Mouse (Mus musculus) T-helper 17 cell (primary cell): Measurements from ENCODE around the gene Smurf2.

Experiments used
- in situ Hi-C, 2 experiments: fragments of 300-600 bp; cut with MboI, MseI; formaldehyde crosslinking; loops; 1 replicate in 1 of 2; 2 replicates in 1 of 2; pipeline ENCODE4 v1.15.1; 2025; ENCODE audit warnings: high pct_unique_total_duplicates in 2 of 2

Smurf2 gene

DNA sequence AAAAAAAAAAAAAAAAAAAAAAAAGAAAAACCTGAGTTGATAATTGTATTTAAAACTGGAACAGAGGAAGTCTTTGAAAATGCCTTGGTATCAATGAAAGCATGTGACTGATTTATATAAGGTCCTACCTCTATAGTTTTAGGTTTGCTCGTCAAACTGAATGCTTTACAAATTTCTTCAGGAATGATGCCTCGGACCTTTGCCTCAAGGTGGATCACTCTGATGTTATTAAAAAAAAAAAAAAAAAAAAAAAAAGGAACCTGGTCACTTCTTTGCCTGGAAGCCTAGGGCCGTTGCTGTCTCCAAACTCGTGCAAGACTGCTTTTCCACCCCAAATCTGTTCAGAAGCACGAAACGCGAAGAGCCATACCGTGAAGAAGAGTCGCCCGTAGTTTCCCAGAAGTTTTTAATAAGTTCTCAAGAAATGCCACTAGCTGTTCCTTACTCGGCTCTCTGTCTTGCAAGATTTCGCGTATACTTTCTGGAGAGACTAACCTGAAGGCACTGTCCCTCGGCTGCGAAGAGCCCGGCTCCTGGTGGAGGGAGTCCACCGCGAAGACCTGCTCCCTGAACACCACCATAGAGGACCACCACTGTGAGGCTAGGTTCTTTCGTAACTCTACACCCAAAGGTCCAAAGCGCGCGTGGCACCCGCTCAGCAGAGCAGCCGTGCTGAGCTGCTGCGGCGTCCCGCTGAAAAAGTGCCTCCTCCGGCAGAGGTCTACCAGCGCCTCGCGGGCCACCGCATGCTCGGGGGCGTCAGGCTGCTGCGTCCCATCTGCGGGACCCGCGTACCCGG, 141.7 kb downstream of the Smurf2 start:
- in situ Hi-C loops, result no loop called here

DNA sequence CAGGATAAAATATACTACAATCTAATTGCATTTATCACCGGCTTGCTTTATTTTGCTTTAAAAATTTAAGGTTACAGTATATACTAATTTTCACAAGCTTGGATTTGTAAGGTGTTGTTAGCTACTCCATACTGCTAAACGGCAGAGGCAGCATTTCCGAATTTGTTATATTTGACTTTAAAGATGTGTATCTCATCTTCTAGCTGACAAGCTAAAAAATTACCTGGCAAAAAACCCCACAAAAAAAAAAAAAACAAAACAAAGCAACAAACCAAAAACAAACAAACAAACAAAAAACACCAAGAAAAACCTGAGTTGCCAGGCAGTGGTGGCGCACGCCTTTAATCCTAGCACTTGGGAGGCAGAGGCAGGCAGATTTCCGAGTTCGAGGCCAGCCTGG, 142.4 kb downstream of the Smurf2 start:
- in situ Hi-C loops, result no loop called here

DNA sequence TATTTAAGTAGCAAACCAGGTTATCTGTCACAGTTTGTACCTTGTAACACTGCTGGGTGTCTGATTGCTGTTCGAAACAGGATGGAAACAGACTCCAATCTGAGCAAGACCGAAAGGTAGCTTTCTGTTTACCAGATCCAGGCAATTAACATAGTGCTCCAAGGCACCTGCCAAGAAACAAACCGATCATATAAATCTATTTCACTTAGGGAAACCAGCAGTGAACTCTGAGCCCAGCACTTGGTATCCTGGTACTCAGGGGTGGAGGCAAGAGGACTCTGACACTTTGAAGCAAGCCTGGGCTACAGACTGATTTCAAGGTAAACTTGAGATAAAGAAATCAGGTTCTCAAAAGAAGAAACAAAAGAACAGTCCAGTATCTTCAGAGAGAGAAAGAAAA, 143.1 kb downstream of the Smurf2 start:
- in situ Hi-C loops, result no loop called here

DNA sequence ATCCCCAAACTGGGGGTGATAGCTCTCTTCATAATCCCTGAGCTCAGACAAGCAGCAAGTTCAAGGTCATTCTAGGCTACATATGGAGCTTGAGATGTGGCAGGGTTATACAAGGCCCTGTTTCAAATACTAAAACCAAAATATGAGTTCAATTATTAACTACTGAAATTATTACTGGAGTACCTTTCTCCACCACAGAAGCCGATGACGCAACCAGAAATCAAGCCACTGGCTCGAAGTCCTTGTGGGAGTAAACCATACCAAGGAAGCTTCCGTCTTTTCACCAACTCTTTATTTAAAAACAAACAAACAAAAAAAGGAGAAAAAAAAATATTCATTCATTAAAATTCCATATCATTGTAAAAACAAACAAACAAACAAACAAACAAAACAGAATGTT, 143.6 kb downstream of the Smurf2 start:
- in situ Hi-C loops, result no loop called here

DNA sequence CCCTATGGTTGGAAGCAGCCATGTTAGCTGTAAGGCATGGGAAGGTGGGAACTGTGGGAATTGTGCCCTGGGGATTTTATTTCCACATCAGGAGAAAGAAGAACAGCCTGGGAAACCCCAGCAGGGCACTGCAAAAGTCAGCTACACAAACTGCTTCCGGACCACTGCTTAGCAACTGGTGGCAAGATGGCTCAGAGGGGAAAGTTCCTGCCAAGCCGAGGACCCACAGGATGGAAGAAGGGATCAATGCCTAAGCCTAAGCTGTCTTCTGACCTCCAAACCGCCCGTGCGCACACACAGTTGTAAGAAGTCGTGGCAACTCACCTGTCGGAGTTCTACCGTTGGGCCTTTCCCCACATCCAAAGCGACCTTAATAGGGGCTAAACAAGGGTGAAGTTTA, 147.5 kb downstream of the Smurf2 start:
- in situ Hi-C loops, result no loop called here

DNA sequence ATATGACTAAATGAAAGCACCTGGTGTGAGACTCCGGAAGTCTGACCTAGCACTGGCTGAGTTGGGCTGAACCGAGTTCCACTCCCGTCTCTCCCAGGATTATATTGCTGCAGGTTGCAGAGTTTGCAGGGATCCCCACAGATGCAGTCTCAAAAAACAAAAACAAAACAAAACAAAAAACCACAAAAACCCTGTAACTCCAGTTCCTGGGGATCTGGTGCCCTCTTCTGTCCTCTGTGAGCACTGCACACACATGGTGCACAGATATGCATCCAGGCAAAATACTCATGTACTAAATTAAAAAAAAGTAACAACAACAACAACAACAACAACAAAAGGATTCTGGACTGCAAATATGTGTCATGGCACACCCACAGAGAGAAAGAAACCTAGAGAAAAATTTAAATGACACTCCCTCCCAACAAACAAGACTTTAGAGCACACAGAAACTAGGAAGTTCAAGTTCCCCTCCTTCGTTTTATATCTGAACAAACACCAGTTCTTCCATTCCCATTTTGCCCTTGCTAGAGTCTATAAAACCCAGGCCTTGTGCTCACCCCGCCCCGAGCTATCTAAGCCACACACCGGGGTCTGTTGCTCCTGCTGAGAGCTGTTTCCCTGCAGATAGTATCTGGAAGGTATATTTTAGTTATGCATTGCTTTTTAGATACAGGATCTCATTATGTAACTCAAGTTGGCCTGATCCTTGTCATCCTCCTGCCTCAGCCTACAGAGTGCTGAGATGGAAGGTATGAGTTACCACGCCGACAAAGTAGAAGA, 150.1 kb downstream of the Smurf2 start:
- in situ Hi-C loops, result no loop called here
